Mouse (Mus musculus) left cerebral cortex, adult 8-10 months (tissue): ENCODE measurements around the gene E2f6. TPM values are rescaled to one million over a fixed set of nuclear protein-coding genes. Genes with fewer than 3 reads are reported as not detected.

Experiments
- DNase-seq, 2 experiments: peaks; one replicate each; pipeline ENCODE4 v3.0.0; 2022; ENCODE audit warnings: low spot score in 2 of 2
- total RNA-seq, 4 experiments: library from RNA; stranded (reverse); gene quantifications; 2 replicates each; pipeline ENCODE4 v1.2.4; 2022

E2f6 gene
- total RNA-seq, 4 experiments from 2014 or later, result 32.1 to 36.6 (median 34.6) TPM

DNA sequence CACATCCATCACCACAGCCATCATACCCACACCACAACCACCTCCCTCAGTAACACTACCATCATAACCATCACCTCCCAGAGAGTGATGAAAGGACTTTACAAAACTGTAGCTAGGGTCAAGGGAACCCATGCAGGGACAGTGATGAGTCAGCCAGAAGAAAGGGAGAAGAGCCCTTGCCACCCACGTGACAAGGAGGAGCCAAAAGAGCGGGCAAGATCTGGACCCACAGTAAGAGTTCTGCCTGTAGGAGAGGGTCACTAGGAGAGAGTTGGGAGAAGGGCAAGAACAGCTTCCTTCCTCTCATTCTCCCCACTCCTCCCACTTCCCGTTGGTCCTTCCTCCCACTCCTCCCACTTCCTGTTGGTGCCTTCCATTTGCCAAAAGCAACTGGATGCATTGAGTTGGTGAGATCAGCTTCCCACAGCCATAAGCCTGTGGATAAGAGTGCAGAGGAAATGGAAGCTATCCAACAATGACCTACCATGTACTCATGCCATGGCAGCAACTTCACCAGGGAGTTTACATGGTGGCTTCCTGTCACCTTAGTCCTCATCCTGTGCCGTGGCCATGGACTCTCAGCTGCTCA is 36.5 kb downstream of the E2f6 start:
- DNase-seq, result no peak

DNA sequence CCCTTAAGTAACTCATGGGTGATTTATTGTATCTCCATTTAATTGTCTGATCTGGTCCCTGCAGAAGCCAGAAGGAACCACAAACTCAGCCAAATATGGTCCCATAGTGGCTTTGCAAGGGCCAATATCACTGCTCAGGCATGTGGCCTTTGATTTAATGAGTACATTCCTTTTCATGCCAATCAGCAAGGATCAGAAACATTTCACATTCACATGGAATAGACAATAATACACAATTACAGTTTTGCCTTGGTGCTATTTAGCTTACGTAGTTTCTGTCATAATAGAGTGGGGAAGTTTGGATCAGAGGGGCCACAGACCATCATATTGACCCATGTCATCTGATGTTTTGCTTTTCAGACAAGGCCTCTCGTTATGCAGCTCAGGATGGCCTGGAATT is 37.7 kb downstream of the E2f6 start:
- no peak for DNase-seq

DNA sequence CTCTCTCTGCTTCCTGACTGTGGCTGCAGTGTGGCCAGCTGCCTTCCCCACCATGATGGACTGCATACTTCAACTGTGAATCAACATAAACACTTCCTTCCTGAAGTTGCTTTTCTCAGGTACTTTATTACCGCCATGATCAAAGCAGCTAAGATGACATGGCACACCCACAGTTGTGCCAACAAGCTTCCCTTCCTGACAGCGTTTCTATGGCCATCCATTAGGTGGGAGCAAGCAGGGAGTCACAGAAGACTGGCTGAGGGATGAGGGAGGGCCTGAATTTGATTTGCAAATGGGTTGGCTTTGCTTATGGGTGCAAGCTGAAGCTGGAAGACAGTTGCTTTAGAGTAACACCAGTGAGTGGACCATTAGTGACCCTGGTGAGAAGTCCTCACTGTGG is 39.1 kb downstream of the E2f6 start:
- no peak for DNase-seq

DNA sequence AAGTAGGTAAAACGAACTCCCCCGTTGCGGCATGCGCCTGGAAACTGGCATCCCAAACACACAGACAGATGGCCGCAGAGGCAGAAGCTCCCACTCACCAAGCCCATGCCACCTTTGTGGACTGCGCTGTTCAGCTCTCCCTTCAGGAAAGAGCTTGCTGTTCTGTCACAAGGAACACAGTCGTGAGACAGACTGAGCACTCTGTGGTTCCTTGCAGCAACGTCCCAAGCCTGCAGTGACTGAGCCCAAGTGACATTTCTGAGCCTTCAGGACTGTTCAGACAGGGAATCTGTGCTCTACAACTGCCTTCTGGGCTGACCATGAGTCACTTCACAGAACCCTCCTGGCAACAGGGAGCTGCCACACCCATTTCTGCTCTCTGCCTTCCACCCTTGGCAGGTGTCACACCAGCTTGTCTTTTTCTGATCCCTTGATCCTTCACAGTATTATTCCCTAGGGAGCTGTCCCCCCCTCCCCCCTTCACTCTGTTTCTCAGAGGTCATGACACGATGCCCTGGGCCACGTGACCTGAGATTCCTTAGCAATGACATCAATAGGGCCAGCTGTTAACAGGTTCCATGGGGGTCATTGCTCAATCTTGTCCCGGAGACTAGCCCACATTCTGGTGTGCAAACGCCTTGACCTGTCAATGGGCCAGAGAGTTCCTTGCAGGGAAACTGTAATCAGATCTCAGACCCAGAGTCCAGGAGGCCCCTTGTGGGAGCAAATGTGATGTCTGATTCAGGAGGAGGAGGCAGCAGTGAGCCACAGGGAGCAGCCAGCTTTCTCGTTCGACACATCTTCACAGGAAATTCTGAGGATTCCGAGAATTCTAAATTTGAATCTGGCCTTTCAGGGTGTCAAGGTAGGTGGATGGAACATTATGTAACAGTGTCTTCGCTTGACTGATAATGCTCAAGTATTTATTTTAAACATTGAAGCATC is 39.9 kb downstream of the E2f6 start:
- peak; percentile 43 to 78 for DNase-seq

DNA sequence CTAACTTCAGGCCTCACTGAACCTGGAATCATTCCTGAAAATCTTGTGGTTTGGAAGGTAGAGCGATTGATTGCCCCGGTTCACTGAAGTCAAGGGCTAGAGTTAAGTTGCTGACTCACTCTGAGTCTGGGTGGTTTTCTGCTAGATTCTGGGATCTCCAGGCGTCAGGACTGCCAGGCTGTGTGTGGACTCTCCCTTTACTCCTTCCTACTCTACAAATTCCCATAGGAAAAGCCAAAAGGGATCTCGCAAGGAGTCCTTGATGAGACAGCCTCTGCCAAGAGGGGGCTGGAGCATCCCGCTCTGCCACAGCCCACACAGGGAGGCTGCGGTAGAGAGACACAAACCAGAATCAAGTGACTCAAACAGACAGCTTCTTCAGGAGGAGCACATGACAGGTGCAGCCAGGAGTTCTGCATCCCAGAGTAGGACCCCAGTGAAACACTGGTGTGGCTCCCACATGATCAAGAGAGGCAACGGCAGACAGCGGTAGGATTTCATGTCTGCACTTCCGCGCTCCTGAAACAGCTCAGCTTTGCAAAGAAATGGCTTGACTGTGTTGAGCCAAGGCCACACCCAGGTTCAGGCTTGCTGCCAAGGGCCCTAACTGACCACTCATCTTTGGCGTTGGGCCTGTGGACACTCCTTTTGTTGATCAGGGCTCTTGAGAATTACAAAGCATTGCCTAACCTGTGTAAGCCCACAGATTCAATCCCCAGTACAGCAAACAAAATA is 42.8 kb downstream of the E2f6 start:
- DNase-seq, result peak; percentile 36 to 74

DNA sequence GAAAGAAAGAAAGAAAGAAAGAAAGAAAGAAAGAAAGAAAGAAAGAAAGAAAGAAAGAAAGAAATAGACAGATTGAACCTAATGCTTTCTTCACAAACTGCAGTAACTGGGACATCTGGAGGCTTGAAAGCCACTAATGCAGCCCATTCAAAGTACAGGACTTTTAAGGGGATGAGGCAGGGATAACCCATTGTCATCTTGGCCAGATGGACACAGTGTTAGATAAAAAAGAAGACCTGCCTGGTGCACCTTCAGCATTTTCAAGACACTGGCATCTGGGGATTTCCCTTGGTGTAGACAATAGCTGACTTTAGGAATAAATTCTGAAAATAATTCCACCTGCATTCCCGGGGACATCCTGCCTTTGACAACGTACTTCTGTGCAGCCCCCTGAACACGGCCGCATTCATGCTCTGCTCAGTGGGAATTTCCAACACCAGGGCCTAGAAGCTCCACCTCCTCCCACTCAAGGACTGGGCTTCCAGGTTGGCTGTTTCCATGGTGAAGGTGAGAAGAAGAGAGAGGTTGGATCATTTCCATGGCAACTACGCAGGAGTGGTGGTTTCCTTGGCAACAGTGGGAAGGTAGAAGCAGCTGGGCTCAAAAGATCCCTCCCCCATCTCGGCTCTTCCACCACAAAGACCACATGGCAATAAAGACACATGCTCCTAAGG is 45.0 kb downstream of the E2f6 start:
- DNase-seq, result peak; percentile 54 to 94

DNA sequence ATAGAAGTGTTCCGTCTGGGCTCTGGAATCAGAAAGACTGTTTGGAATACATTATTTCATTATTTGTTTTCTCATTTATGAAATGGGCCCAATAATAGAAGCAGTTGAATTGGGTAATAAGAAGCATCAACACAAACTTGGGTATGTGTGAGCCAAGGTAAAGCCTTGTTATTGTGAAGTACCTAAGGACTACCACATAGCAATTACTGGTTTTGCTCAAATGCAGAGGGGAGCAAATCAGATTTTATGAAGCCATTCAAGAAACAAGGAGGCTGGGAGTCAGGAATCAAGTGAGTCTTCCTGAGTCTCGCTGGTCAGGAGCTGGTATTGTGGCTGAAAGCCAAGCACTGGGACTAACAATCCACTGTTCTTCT is 45.5 kb downstream of the E2f6 start:
- DNase-seq, result no peak

DNA sequence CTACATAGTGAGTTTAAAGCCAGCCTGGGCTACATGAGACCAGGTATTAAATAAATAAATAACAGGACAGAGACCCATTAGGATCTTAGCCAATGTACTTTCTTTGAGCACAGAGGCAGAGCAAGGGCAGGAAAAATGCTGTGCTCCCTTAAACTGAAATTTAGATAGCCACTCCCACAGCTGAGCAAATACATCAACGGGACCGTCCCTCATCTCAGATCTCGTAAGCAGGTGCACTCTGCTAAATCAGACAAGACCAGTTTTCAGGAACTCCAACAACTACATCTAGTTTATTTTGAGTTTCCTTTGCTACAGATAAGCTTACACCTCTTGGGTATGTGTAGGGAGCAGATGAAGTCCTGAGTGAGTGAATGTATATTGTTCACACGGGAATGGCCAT is 47.3 kb downstream of the E2f6 start:
- no peak for DNase-seq

DNA sequence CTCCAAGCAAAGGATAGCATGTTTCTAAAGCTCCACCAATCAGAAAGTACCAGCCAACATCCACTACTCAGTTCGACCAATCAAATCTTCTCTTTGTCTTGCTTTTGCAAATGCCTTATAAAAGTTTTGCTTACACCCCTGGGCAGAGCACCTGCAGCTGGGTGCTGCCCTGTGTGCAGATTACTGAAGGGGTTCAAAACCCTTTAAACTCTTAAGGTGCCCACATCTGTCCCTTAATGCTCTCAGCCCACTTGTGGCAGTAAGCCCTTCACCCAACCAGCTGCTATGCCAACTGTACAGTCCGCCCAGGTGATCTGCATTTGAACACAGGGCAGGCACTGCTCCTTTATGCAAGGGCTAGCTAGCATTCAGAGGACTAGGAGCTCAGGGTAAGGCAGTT is 49.0 kb downstream of the E2f6 start:
- DNase-seq, result no peak

DNA sequence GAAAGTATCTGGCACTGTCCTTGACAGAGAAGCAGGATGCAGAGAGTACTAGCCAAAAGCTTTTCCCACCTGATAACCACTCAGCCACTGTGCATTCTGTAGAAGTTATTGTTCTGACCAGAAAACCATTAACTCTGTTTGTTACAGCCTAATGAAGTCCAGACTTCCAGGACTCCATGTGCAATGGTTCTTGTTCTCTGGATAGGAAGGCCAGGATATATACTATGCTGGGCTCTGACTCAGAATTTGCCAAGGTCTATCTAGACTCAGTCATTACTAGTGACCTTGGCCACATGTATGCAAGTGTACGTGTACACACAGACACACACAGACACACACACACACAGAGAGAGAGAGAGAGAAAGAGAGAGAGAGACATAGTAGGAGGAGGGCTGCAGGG is 49.8 kb downstream of the E2f6 start:
- no peak for DNase-seq

DNA sequence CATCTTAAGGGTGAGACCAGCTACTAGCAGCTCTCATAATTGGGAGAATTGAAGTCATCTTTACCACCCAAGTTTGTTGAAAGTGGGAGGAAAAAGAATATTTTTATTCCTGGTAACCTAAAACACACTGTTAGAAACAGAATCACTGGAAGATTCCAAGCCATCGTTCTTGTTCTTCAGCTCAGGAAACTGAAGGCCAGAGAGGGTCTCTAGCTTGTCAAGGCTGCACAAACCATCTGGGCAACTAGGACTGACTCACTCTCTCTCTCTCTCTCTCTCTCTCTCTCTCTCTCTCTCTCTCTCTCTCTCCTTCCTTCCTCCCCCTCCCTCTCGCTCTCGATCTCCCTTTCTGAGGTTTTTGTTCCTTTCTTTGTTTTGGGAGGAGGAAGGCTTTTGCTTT is 50.2 kb downstream of the E2f6 start:
- DNase-seq, result no peak

DNA sequence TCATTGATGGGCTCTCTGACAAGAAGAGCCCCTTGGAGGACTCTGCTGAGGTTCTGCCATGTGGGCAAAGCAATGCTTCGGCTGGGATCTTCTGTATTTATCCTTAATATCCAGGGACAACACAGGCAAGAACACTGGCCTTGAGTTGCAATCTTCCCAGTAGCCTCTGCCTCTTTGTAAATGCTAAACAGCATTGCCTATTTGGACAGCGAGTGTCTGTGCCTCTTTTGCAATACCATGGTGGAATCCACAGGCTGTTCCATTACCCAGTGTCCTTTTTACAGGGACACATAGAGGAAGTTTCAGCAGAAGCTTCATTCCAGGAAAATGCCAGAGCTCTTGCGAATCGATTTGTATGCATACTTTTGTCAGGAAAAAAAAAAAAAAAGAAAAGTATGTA is 53.7 kb downstream of the E2f6 start:
- DNase-seq, result no peak

DNA sequence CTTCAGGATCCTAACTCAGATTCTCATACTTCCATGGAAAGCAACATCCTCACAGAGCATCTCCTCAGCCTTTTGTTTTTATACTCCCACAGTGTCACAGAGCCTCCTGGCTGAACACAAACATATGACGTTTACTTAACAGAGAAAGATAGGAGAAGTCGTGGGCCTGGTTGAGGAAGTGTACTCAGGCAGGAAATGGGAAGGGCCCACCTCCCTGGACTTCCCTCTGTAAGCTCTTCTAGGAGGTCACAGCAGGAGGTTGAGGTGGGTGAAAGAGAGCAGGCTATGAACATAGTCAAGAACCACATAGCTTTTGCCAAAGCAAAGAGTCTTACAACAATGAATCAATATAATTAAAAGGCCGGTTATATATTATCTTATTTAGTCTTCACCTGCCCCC is 55.1 kb downstream of the E2f6 start:
- no peak for DNase-seq

DNA sequence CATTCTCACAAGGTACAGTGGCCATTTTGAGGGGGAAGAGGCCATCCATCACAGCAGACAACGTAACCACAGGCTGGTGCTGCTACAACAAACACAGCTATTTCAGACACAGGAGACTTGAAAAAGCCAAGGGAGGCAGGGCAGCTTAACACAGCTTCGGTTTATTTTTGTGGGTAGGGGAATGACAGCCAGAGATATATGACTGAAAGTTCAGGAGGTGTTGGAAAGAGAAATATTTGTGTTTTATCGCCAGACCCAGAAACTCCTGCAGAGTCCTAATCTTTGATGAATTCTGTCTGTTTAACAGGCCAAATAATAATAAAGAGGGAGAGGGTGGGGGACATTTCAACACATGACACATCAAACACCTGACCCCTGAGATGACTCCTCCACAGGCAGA is 55.7 kb downstream of the E2f6 start:
- DNase-seq, result no peak

DNA sequence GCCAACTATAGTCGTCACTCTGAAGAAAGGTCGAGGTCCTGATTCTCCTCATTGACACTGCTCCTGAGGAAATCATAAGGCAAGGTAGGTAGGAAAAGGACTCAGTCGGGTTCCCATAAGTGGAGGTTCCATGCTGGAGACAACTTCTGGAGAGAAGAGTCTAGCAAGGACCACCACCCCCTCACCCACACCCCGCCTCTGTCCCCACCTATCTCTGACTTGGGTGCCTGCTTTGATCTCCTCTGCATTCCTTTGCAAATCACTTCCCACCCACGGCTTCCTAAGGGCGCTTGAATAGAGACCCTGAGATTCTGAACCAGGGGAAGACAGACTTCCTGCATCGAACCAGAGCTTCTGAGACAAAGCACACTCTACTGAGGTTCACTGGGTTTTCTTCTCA is 56.5 kb downstream of the E2f6 start:
- DNase-seq, result no peak

DNA sequence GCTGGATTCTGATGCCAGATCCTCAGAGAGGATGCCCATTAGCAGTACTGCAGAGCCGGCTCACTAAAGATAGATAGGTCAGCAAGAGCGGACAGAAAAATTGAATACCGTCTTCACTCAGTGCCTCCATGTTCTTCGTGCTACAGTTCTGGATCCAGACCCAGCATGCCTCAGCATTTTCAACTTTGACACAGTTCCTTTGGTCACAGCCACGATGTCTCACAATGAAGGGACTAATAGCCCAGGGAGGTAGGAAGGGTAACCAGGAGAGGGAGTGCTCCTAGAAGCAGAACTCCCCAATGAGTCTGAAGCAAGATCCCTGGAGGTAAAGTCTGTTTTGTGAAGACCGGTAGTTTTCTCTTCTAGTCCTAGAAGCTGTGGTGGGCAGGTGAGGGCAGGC is 57.9 kb downstream of the E2f6 start:
- DNase-seq, result no peak

DNA sequence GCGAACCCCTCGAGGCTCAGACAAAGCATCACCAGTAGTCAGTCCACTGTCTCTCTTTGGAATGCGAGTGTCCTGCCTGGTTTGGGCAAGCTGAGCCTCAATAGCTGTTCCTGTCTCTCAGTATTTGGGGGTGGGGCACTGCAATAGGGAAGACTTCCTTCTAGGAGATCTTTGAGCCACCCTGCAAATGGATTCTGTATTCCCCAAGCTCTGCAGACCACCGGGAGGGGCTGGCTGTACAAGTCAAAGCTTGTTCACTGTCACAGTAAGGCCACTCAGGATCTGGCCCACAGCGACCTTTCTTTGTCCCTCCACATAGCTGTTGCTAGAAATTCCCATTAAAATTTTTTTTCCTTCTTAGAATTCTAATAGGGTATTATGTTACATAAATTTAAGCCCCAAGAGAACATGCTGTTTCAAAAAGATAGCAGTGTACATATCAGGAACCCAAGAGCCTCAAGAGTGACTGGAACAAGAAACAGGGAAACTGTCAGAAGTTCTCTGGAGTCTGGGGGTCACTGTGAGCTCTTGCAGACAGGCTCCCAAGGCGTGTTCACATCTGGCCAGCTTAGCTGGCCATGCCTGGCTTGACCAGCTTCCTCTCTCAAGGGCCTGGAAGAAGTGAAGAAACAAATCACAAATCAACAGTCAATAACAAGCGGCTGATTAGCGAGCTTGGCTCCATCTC is 58.5 kb downstream of the E2f6 start:
- DNase-seq, result no peak

DNA sequence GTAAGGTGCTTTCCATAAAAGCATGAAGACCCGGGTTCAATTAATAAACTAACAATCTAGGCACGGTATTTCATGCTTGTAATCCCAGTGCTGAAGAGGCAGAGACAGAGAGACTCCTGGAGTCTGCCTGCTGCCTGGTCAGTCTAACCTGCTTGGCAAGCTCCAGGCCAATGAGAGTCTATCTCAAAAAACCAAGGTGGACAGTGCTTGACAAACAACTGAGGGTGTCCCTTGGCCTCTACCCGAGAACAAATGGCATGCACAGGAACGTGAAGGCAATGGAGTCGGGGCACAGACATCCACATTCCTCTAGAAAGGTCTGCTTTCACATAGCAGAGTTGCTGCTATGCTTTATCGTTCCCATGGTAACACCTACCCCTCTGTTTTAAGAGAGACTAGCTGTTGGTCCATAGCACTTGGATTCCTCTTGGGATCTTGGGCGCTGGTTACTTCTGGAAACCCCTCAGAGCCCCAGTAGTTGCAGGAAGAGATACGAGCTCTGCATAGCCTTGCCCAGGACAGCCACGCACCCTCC is 59.2 kb downstream of the E2f6 start:
- DNase-seq, result no peak

DNA sequence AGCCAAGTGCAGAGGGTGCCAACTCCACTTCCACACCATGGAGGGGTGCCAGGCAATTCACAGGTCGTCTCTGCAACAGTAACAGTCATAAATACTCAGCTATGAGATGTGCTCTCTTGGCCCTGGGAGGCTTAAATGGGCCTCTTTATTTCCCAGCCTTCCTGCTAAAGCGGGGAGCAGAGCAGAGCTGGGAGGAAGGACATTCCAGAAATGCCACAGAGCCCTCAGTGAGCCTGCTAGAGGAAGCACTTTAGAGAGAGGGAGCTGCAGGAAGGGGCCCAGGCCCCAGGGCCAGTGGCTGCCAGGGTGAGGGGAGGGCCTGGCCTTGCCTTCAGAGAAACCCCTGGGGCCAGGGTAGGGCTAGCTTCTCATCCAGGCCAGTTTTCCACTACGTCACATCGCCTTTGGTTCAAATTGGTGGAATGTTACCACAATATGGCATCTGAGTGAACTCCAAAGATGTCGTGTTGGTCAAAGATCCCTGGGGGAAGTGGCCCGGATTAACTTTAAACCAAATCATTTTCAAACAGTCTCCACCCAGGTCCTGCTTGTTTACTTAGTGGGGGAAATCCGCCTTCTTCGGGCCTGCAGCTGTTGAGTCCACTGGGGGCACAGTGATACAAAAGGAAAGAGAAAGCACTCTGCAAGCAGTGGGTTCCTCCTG is 59.8 kb downstream of the E2f6 start:
- DNase-seq, result no peak

DNA sequence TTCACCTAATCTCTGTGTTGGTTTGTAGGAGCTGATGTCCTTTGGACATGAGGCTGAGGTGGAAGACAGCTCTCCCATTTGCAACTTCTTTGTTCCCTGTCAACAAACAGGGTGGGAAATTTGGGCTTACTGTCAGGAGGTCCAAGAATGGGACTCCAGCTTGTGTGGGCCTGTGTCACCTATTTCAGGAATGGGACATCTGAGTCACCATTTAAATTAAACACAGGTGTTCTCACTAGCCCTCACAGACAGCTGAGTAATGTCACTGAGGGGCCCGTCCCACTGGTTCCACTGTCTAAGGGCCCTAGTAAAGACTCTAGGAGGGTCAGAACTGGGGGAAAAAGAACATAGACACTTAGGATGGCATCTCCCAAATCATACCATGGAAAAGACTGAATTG is 61.2 kb downstream of the E2f6 start:
- no peak for DNase-seq
